Mouse (Mus musculus) layer of hippocampus, adult 6 months (tissue): ENCODE data around the gene Scarb2. TPM values are rescaled to one million over a fixed set of nuclear protein-coding genes. Genes with fewer than 3 reads are reported as not detected.

Experiments
- long read RNA-seq, 2 experiments: library from polyadenylated mRNA; unstranded; transcript quantifications; one replicate each; pipeline ENCODE4 v2.0.0; 2019 to 2020
- microRNA-seq: library from miRNA; unstranded; fragments of <30 nt; microRNA quantifications from one replicate; pipeline ENCODE4 v1.2.0, GENCODE M21; 2020
- polyA plus RNA-seq: library from polyadenylated mRNA; unstranded; fragments of <200 nt; fragmentation: Nextera tagmentation; gene quantifications from 2 replicates; pipeline ENCODE4 v1.2.3, GENCODE M21; 2021

The Scarb2 gene
- 14.3 and 16.4 TPM in 2 replicates for polyA plus RNA-seq
- long read RNA-seq, experiment 1, full-length matches to known transcripts: 69 of 94 reads
- long read RNA-seq, experiment 1, partial matches to known transcripts: 7 of 94 reads
- long read RNA-seq, experiment 1, other reads (novel, unspliced or antisense): 18 of 94 reads
- long read RNA-seq, experiment 2, full-length matches to known transcripts: 157 of 172 reads
- long read RNA-seq, experiment 2, partial matches to known transcripts: 2 of 172 reads
- long read RNA-seq, experiment 2, other reads (novel, unspliced or antisense): 13 of 172 reads

GRCm38 (mm10) chr5:92506733-92507132, at the start of gene Scarb2:
Scarb2 (minus strand) TSS chr5:92506833.

DNA sequence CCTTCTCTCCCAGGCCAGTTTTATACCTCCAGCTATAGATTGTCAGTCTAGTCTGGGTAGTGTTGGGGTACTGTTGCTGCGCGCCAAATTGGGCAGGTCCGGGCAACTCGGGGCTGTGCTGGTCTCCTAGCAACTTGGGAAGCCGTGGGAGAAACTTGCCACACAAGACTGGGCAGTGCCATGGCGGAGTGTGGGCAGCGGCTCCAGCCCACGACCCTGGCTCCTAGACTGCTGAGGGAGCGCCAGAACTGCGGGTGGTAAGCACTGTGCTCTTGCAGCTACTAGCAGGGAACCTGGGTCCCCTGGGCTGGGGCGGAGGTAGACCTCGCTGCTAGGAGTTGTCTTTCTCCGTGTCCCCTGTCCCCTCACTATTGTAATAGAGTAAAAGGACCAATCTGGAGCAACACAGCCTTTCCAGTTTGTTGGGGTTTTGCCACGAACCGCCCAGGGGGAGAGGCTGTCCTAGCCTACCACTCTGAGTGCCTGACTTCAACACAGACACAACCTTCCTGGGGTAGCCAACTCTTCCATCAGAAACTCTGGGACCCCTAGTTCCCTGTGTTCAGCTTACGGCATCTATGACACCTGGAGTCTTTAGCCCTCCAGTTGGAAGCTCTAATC, 48.4 kb upstream of the Scarb2 start, which contains the start of gene Fam47e:
Gene Fam47e, plus strand, starts transcription at position 179 of the 621 bp plus-strand sequence.

DNA sequence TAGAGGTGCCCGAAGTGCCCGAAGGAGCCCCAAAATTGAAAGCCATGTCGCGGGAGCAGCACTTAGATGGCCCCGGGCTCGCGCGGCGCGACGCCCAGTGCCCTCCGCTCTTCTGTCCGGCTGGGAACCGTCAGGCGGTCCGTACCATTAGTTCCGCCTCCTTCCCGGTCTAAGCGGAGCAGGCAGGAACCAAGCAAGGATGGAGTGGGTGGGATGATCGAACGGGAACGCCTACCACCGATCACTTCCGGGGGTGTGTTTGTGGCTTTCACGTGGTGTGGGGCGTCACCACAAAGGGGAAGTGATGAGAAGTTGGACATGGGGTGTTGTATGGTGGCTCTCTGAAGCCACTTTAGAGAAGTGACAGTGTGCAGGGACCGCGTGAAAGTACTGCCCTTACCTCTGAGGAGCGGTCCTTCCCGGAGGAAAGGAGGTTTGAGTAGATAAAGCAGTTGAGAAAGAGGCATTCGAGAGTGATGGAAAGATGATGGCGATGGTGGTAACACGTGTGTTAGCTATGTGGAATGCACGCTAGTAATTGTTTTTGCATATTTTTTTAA, 71.5 kb downstream of the Scarb2 start, which contains the start of gene Nup54:
Gene Nup54, minus strand, starts transcription at position 195 of the 560 bp plus-strand sequence.

Small RNA genes within 50 kb of the gene (microRNA-seq; reads per million reads assigned to microRNA genes)
- gene Mir6415: not detected

Other genes starting within 250 kb of the Scarb2 start
- gene Naaa, start 228.7 kb downstream of the Scarb2 start, polyA plus RNA-seq: 44.4 and 55.2 TPM in 2 replicates
- gene Sdad1, start 196.4 kb downstream of the Scarb2 start, polyA plus RNA-seq: 7.7 and 8.0 TPM in 2 replicates
- gene Cxcl9, start 178.8 kb downstream of the Scarb2 start, polyA plus RNA-seq: not detected in 2 replicates
- 4.5 and 5.8 TPM in 2 replicates for gene Art3, start 175.0 kb downstream of the Scarb2 start, polyA plus RNA-seq
- gene Cxcl10, start 157.9 kb downstream of the Scarb2 start, polyA plus RNA-seq: 1.4 and 1.5 TPM in 2 replicates
- 17.9 and 19.1 TPM in 2 replicates for gene Nup54, start 71.6 kb downstream of the Scarb2 start, polyA plus RNA-seq
- 0.75 and 4.6 TPM in 2 replicates for gene Fam47e, start 48.2 kb upstream of the Scarb2 start, polyA plus RNA-seq
- 1.5 and 1.9 TPM in 2 replicates for gene Stbd1, start 96.2 kb upstream of the Scarb2 start, polyA plus RNA-seq
- gene Ccdc158, start 168.4 kb upstream of the Scarb2 start, polyA plus RNA-seq: 0.06 and 0.09 TPM in 2 replicates
- 0.41 and 0.93 TPM in 2 replicates for gene Shroom3, start 176.6 kb upstream of the Scarb2 start, polyA plus RNA-seq